Mouse (Mus musculus) liver, adult 2 months (tissue): ENCODE measurements around the gene Iqcn. TPM values are rescaled to one million over a fixed set of nuclear protein-coding genes. Genes with fewer than 3 reads are reported as not detected.

Experiments
- DNase-seq: peaks from one replicate; pipeline ENCODE4 v3.0.0-alpha.2; 2011; ENCODE audit warnings: low read depth, low spot score; ENCODE audit errors: extremely low read depth
- H3K27ac ChIP-seq: fragments of 200-500 bp; replicated peaks from 2 replicates; pipeline ENCODE4 v1.5.1; 2012; ENCODE audit warnings: low read depth, mild to moderate bottlenecking, control low read depth, inconsistent platforms, low read length; ENCODE audit not compliant: insufficient read depth
- H3K27me3 ChIP-seq: fragments of 200-500 bp; 2 replicates; pipeline ENCODE4 v1.6.1; 2012; ENCODE audit warnings: mild to moderate bottlenecking, moderate library complexity, low read length, inconsistent platforms; ENCODE audit not compliant: control insufficient read depth, insufficient read depth
- H3K36me3 ChIP-seq: fragments of 200-500 bp; 2 replicates; pipeline ENCODE4 v1.6.1; 2012; ENCODE audit warnings: low read length, inconsistent platforms; ENCODE audit not compliant: control insufficient read depth, insufficient read depth
- H3K4me1 ChIP-seq: fragments of 200-500 bp; 2 replicates; pipeline ENCODE4 v1.6.1; 2011; ENCODE audit warnings: low read length; ENCODE audit not compliant: control insufficient read depth, insufficient read depth
- H3K4me3 ChIP-seq: fragments of 200-500 bp; 2 replicates; pipeline ENCODE4 v1.5.1; 2011; ENCODE audit warnings: low read depth, mild to moderate bottlenecking, control low read depth, low read length, moderate library complexity; ENCODE audit not compliant: insufficient read depth
- H3K79me2 ChIP-seq: fragments of 200-500 bp; 2 replicates; pipeline ENCODE4 v1.6.1; 2012; ENCODE audit warnings: inconsistent platforms, mild to moderate bottlenecking, low read length, moderate library complexity; ENCODE audit not compliant: control insufficient read depth, insufficient read depth
- H3K9ac ChIP-seq: fragments of 200-500 bp; 2 replicates; pipeline ENCODE4 v1.6.1; 2012; ENCODE audit warnings: low read depth, mild to moderate bottlenecking, control low read depth, inconsistent platforms, low read length
- CTCF ChIP-seq: fragments of 200-500 bp; IDR thresholded peaks from 2 replicates; pipeline ENCODE4 v1.5.1; 2011; ENCODE audit warnings: low read depth, low read length, control low read depth
- POLR2A ChIP-seq: fragments of 200-500 bp; IDR thresholded peaks from 2 replicates; pipeline ENCODE4 v1.6.1; 2011; ENCODE audit warnings: low read length, control low read depth; ENCODE audit not compliant: insufficient read depth; ENCODE audit errors: extremely low read depth
- WGBS: fragments of 180-500 bp; shearing (Covaris S2); methylation state at CpG from one replicate; pipeline ENCODE4 v1.1.7; 2018; 5-methylcytosine and 5-hydroxymethylcytosine counted together
- polyA plus RNA-seq: library from polyadenylated mRNA; depleted of rRNA; stranded (reverse); fragments of >200 nt; gene quantifications from 2 replicates; pipeline ENCODE4 v1.2.3, GENCODE M21; 2012
- total RNA-seq: library from RNA; depleted of rRNA; stranded (reverse); fragments of >200 nt; gene quantifications from 2 replicates; pipeline ENCODE4 v1.2.3, GENCODE M21; 2014

Gene Iqcn
- total and polyA plus RNA-seq, 2 experiments = not detected

DNA sequence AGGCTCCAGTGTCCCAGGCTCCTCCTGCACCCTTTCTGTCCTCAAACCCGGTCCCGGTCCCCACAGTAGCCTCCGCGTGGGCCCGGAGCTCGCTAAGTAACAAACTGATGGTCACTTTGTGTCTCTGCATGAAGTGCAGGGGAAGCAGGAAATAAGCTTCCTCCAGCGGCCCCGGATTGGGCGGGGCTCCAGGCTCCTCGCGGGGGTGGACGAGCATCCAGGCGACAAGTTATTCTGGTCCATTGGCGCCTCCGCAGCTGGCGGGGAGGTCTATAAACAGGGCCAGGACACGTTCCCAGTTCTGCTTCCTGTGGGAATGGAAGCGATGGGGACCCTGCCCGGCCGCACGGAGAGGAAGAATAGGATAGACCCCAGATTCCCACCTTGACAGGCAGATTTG, 49.9 kb downstream of the Iqcn start:
- Histone ChIP-seq H3K9ac (peak overlapping the region; percentile 50), H3K4me1 (peaks cover 6% of the 10 kb centered on the region; the same call in 1 of the 2 replicates), H3K4me3 (peak overlapping the region; percentile 18), H3K79me2 (peaks cover 4% of the 10 kb centered on the region; the same call in 1 of the 2 replicates), H3K36me3 (no peaks in the 10 kb centered on the region), H3K27me3 (no peaks in the 10 kb centered on the region), H3K27ac (peak overlapping the region; percentile 85)
- TF ChIP-seq POLR2A (peak; percentile 45; the same call in 1 of the 2 replicates), CTCF (no peak)
- no peak for DNase-seq
- 47% methylated on average over 21 of the region's 21 CpGs for WGBS

DNA sequence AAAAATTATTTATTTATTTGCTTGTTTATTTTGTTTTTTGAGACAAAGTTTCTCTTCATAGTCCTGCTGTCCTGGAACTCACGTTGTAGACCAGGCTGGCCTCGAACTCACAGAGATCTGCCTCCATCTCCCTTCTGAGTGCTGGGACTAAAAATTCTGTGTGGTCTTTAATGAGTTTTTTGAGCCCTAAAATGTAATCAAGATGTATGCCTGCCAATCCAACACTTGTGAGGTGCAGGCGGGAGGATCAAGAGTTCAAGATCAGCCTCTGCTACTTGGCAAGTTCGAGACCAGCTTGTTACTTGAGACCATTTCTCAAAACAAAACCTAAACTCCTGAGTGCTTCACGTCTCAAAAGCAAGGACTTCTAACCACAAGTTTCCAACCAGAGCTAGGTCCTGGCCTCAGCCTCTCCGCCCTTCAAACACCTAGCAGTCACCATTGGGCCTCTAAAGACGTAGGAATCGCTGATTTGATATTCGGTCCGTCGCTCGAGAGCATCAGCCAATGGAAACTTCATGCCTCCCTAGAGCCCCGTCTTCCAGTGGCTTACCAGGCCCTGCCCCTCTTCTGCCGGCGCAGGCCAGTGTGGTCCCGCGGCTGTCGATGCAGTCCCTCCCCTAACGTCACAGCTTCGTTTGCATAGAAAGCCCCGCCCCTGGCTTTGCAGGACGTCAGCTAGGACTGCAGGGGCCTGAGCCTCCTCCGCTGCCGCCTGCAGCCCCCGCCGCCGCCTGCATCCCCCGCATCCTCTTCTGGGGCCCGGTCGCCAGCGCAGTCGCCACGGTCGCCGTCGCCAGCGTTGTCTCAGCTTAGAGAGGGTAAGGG, 51.0 kb downstream of the Iqcn start, which contains the start of gene Rab3a:
Gene Rab3a (plus strand): TSS at position 637 of the 828 bp plus-strand sequence.
- H3K27me3 ChIP-seq = no peaks in the 10 kb centered on the region
- no peaks in the 10 kb centered on the region for H3K36me3 ChIP-seq
- peak within 1 kb of the TSS; percentile 62 for H3K4me3 ChIP-seq
- 8% methylated on average over 37 of the region's 37 CpGs for WGBS
- peak within 1 kb of the TSS; percentile 78 for H3K27ac ChIP-seq
- DNase-seq = peak; percentile 96
- peaks cover 4% of the 10 kb centered on the region; the same call in 1 of the 2 replicates for H3K79me2 ChIP-seq
- peak within 1 kb of the TSS; percentile 82 for H3K9ac ChIP-seq
- TF ChIP-seq POLR2A (peak; percentile 66; the same call in 1 of the 2 replicates), CTCF (no peak)
- H3K4me1 ChIP-seq = peaks cover 8% of the 10 kb centered on the region; the same call in 1 of the 2 replicates

DNA sequence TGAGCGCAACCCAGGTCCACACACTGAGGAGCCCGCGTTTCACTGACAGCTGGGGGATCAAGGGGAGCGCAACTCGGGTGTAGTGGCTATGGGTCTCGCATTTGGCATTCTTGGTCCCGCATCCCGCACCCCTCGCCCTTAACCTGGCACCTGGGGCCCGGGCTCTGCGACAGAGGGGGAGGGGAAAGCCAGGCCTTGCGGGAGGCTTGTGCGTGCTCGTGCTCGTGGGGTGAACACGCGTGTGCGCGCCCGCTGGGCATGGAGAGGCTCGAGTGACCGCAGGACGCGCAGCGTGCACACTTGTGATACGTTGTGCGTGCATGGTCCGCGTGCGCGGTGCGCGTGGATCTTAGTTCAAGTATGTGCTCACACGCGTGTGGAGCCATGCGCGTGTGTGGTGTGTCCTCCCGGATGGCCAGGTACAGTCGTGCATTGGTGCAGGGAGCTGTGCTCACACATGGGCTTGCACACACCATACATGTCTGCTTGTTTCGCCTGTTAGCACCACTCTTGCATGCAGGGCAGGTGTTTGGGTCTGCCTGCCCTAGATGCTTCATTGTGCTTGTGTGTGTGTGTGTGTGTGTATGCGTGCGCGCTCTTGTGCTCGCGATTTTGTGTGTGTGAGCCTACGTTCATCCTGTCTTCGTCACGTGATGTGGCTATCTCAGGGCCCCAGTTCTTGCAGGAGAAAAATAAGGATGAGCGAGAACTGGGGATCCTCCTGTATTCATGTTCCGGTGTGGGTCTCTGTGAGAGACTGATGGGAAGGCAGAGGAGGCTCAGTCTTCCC, 51.8 kb downstream of the Iqcn start:
- Histone ChIP-seq H3K9ac (peak overlapping the region; percentile 82), H3K79me2 (peaks cover 4% of the 10 kb centered on the region; the same call in 1 of the 2 replicates), H3K4me1 (peaks cover 12% of the 10 kb centered on the region), H3K27ac (peak overlapping the region; percentile 49), H3K27me3 (no peaks in the 10 kb centered on the region), H3K4me3 (peak overlapping the region; percentile 62), H3K36me3 (no peaks in the 10 kb centered on the region)
- WGBS = 11% methylated on average over 50 of the region's 50 CpGs
- no peak for DNase-seq
- TF ChIP-seq CTCF (no peak), POLR2A (no peak)

DNA sequence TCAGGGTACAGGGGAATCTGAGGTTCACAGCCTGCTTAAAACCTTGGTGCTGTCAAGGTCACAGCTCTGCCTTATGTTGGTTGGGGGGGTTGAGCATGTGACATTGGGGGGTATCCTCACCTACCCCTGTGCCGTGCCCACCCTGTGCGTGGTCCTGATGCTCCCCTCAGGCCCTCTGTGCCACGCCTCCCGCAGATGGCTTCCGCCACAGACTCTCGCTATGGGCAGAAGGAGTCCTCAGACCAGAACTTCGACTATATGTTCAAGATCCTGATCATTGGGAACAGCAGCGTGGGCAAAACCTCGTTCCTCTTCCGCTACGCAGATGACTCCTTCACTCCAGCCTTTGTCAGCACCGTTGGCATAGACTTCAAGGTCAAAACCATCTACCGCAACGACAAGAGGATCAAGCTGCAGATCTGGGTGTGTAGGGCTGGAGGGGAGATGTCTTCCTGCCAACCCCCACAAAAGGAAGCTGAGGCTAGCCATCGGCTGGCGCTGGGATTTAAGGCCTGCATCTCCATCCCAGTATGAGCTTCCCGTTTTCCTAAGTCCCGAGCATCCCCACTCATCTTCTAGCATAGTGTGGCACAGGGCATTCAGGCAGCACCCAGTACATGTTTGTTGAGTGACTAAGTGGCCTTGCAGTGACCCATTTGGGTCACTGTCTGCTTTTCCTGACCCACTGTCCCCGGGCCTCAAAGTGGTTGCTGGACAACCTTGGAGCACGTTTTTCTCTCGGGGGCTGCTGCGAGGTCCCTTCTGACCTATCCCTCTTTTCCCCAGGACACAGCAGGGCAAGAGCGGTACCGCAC, 52.6 kb downstream of the Iqcn start:
- Histone ChIP-seq H3K36me3 (no peaks in the 10 kb centered on the region), H3K4me3 (no peak overlapping the region), H3K79me2 (peaks cover 4% of the 10 kb centered on the region; the same call in 1 of the 2 replicates), H3K27ac (no peak overlapping the region), H3K4me1 (peaks cover 12% of the 10 kb centered on the region), H3K9ac (no peak overlapping the region), H3K27me3 (no peaks in the 10 kb centered on the region)
- 85% methylated on average over 24 of the region's 24 CpGs for WGBS
- TF ChIP-seq CTCF (no peak), POLR2A (no peak)
- no peak for DNase-seq

DNA sequence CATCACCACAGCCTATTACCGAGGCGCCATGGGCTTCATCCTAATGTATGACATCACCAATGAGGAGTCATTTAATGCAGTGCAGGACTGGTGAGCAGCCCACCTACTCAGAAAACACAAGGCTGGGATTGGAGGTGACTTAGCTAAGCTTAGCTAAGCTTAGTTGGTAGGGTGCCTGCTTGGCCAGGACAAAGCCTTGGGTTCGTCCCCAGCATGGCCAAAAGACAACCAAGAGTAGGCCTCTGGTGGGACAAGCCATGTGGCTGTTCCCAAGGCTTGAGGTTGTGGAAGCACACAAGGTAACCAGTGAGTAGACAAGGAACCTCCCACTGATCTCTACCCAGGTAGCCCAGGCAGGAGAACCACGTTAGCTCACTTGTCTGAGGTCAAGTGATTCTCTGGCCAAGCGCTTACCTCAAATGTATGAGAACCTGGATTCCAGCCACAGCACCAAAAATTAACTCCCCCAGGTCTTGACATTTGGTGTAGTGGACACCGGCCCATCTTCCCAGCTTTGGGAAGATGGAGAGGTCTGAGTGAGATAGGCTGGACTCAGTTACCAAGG, 53.3 kb downstream of the Iqcn start:
- DNase-seq = no peak

More for the DNA sequence above, 53.3 kb downstream of the Iqcn start:
- peaks cover 12% of the 10 kb centered on the region for H3K4me1 ChIP-seq
- no peaks in the 10 kb centered on the region for H3K27me3 ChIP-seq
- no peak overlapping the region for H3K4me3 ChIP-seq
- TF ChIP-seq CTCF (no peak), POLR2A (no peak)
- H3K36me3 ChIP-seq = no peaks in the 10 kb centered on the region
- H3K27ac ChIP-seq = no peak overlapping the region
- WGBS = 90% methylated on average over 6 of the region's 6 CpGs
- peaks cover 4% of the 10 kb centered on the region; the same call in 1 of the 2 replicates for H3K79me2 ChIP-seq
- H3K9ac ChIP-seq = no peak overlapping the region
